Mouse (Mus musculus): ENCODE results near the gene Chrna1. TPM values are rescaled to one million over a fixed set of nuclear protein-coding genes. Genes with fewer than 3 reads are reported as not detected.

Gene Chrna1
- polyA plus RNA-seq, 1 experiment, result not detected

DNA sequence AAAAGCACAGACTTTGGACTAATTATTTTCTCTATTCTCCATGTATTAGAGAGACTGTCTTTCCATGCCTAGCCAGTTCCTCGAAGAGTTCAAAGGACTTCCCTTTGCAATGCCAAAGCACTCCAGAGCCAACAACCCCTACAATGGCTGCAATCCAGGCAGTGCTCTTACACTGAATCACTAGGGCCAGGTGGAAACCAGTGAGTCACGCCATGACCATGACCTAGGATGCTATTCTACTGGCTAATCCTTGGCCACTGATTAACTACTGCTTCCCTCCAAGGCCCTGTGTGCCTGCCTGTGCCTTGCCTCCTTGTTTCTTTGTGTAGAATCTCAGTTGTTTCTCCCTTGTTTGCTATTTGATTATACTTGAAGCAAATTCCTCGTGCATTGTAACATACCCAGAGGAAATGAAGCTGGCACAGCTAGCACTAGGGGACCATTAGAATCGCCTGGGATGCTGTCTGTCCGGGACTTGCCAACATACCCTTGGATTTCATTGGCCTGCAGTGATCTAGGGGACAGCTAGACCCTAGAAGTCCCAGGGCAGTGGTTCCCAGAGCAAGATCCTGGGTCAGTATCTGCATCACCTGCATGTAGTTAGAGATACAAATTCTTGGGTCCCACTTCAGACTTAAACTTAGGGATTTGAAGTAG, 29.1 kb upstream of the Chrna1 start:
- Histone ChIP-seq H3K27ac (ENCODE audit: insufficient read depth, low read depth, low read length) (no peak overlapping the region), H3K4me1 (ENCODE audit: control insufficient read depth, insufficient read depth, low read length) (no peaks in the 10 kb centered on the region), H3K4me3 (ENCODE audit: insufficient read depth, low read length) (no peak overlapping the region)
- TF ChIP-seq CTCF (IDR thresholded peaks at IDR 0.05; ENCODE audit: low read depth, low read length) (no peak), POLR2A (IDR thresholded peaks at IDR 0.05; ENCODE audit: borderline replicate concordance, low read depth, low read length) (no peak)

DNA sequence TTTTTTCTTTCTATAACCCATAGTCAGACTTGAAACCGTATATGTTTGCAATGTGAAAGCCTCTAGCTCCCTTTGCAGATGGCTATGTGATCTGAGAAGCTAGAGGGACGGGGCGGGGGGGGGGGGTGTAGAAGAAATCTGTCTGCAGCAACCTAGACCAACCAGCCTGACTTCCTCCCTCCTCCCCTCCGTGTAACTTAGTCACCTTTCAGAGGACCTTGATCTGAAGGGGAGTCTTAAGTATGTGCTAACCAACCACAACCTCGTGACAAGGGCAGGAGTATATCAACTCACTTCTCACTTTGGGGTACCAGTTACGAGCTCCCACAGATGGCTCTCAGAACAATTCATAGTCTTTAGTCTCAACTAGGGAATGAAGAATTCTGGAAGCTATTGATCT, 28.3 kb upstream of the Chrna1 start:
- Histone ChIP-seq H3K4me3 (ENCODE audit: insufficient read depth, low read length) (no peak overlapping the region), H3K27ac (ENCODE audit: insufficient read depth, low read depth, low read length) (no peak overlapping the region), H3K4me1 (ENCODE audit: control insufficient read depth, insufficient read depth, low read length) (no peaks in the 10 kb centered on the region)
- no peak for TF ChIP-seq POLR2A (IDR thresholded peaks at IDR 0.05; ENCODE audit: borderline replicate concordance, low read depth, low read length)
- TF ChIP-seq CTCF (IDR thresholded peaks at IDR 0.05; ENCODE audit: low read depth, low read length), result no peak

DNA sequence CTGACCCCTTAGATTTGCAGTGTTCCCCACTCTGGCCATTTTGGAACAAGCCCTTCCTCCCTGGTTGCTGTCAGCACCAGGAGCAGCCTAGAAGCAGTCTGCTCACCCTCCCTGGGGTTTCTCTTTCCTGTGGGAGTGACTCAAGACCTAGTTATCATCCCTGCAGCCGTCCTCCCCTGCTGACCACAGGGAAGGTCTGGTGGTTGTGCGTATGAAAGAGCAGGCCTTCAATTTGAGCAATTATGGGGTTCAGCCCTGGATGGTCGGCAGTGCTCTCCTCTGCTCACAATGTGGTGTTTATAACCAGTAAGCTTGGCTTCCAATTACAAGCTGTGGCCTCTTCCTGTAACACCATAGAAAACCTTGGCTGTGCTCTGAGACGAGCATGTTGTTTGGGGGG, 27.5 kb upstream of the Chrna1 start:
- TF ChIP-seq CTCF (IDR thresholded peaks at IDR 0.05; ENCODE audit: low read depth, low read length), result no peak
- TF ChIP-seq POLR2A (IDR thresholded peaks at IDR 0.05; ENCODE audit: borderline replicate concordance, low read depth, low read length), result no peak
- Histone ChIP-seq H3K4me3 (ENCODE audit: insufficient read depth, low read length) (no peak overlapping the region), H3K4me1 (ENCODE audit: control insufficient read depth, insufficient read depth, low read length) (no peaks in the 10 kb centered on the region)

GRCm38 (mm10) chr2:73607146-73607545, 27.0 kb upstream of the Chrna1 start:
- no peak for TF ChIP-seq POLR2A (IDR thresholded peaks at IDR 0.05; ENCODE audit: borderline replicate concordance, low read depth, low read length)
- TF ChIP-seq CTCF (IDR thresholded peaks at IDR 0.05; ENCODE audit: low read depth, low read length), result no peak
- no peak overlapping the region for H3K4me3 ChIP-seq (ENCODE audit: insufficient read depth, low read length)
- H3K27ac ChIP-seq (ENCODE audit: insufficient read depth, low read depth, low read length), result no peak overlapping the region
- H3K4me1 ChIP-seq (ENCODE audit: control insufficient read depth, insufficient read depth, low read length), result no peaks in the 10 kb centered on the region

More for the DNA sequence above, 27.5 kb upstream of the Chrna1 start:
- no peak overlapping the region for H3K27ac ChIP-seq (ENCODE audit: insufficient read depth, low read depth, low read length)

- Histone ChIP-seq H3K27ac (ENCODE audit: insufficient read depth, low read depth, low read length) (no peak overlapping the region), H3K4me3 (ENCODE audit: insufficient read depth, low read length) (no peak overlapping the region), H3K4me1 (ENCODE audit: control insufficient read depth, insufficient read depth, low read length) (no peaks in the 10 kb centered on the region)
- TF ChIP-seq POLR2A (IDR thresholded peaks at IDR 0.05; ENCODE audit: borderline replicate concordance, low read depth, low read length) (no peak), CTCF (IDR thresholded peaks at IDR 0.05; ENCODE audit: low read depth, low read length) (no peak)
These were observed 26.5 kb upstream of the Chrna1 start for GRCm38 (mm10) chr2:73606616-73607015.

DNA sequence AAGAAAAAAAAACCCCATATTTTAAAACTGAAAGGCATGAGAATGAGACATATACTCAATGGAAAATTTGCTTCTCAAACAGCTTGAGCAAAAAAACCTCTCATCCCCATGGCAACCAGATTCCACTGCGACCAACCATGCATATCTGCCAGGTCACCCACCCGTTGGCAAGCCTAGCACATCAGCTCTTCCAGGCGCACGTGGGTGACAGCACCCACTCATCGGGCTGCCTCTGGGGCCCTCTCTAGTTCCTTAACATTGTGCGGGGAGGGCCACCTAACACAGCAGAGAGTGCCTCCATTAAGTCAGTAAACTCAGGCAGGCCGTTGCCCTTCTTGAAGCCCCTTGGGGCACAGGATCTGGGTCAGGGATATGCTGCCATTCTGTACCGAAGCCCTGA, 24.9 kb upstream of the Chrna1 start:
- TF ChIP-seq CTCF (IDR thresholded peaks at IDR 0.05; ENCODE audit: low read depth, low read length) (no peak), POLR2A (IDR thresholded peaks at IDR 0.05; ENCODE audit: borderline replicate concordance, low read depth, low read length) (no peak)
- H3K27ac ChIP-seq (ENCODE audit: insufficient read depth, low read depth, low read length), result no peak overlapping the region
- H3K4me3 ChIP-seq (ENCODE audit: insufficient read depth, low read length), result no peak overlapping the region
- no peaks in the 10 kb centered on the region for H3K4me1 ChIP-seq (ENCODE audit: control insufficient read depth, insufficient read depth, low read length)

GRCm38 (mm10) chr2:73604579-73604978, 24.4 kb upstream of the Chrna1 start:
- Histone ChIP-seq H3K4me3 (ENCODE audit: insufficient read depth, low read length) (no peak overlapping the region), H3K4me1 (ENCODE audit: control insufficient read depth, insufficient read depth, low read length) (no peaks in the 10 kb centered on the region), H3K27ac (ENCODE audit: insufficient read depth, low read depth, low read length) (no peak overlapping the region)
- TF ChIP-seq POLR2A (IDR thresholded peaks at IDR 0.05; ENCODE audit: borderline replicate concordance, low read depth, low read length), result no peak
- TF ChIP-seq CTCF (IDR thresholded peaks at IDR 0.05; ENCODE audit: low read depth, low read length), result no peak

DNA sequence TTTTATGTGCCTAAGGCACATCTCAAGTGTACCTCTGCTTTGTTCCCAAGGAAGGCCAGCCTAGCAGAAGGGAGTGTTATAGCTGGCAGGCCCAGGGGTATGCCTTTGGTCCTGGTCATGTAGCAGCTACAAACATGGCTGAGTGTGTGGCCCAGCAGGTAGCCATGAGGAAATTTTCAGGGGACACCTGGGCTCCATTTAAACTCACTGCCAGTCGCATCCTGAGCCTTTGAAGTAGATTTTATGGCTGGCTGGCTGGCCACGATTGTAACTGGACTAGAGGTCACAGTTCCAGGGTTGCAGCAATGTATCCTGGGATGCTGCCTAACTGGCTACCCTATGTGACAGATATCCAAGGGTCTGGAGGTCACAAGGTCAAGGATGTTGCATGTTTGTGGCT, 20.5 kb upstream of the Chrna1 start:
- TF ChIP-seq CTCF (IDR thresholded peaks at IDR 0.05; ENCODE audit: low read depth, low read length) (no peak), POLR2A (IDR thresholded peaks at IDR 0.05; ENCODE audit: borderline replicate concordance, low read depth, low read length) (no peak)
- Histone ChIP-seq H3K4me1 (ENCODE audit: control insufficient read depth, insufficient read depth, low read length) (no peaks in the 10 kb centered on the region), H3K27ac (ENCODE audit: insufficient read depth, low read depth, low read length) (no peak overlapping the region), H3K4me3 (ENCODE audit: insufficient read depth, low read length) (no peak overlapping the region)

DNA sequence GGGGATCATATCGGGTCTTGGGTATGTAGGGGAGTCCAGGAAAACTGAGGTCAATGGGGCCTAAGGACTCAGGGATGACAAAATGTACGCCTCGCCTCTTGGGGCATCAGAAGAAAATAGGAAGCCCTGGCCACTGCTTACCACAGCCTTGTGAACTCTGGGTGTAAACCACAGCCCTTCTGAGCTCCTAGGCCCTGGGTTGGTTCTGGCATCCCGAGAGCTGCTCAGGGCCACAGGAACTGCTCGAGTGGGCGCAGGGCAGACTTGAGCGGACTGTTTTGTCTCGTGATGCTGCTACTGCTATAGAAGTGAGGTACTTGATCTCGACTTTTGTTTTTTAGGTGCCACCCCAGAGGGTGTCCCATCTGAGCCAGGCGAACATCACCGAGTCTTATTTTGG, 17.6 kb upstream of the Chrna1 start:
- Histone ChIP-seq H3K4me1 (ENCODE audit: control insufficient read depth, insufficient read depth, low read length) (no peaks in the 10 kb centered on the region), H3K4me3 (ENCODE audit: insufficient read depth, low read length) (no peak overlapping the region), H3K27ac (ENCODE audit: insufficient read depth, low read depth, low read length) (no peak overlapping the region)
- TF ChIP-seq POLR2A (IDR thresholded peaks at IDR 0.05; ENCODE audit: borderline replicate concordance, low read depth, low read length) (no peak), CTCF (IDR thresholded peaks at IDR 0.05; ENCODE audit: low read depth, low read length) (no peak)

DNA sequence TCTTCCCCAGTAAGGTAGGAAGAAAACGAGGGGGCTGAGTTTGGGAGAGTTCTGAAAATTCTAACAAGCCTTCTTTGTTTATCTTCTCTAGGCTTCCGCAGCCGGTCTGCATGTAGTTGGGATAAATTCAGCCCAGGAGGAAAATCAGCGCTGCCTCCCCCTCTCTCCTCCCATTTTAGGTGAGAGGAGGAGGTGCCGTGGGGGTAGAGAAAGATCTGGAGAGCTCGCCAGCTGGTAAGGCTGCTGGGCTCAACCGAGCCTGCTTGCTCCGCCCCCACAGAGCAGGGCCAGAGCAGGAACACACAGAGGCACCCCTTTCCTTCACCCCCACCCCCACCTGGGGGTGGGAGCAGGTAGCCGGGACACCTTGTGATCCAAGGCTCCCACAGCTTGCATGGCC, 16.6 kb upstream of the Chrna1 start:
- Histone ChIP-seq H3K27ac (ENCODE audit: insufficient read depth, low read depth, low read length) (no peak overlapping the region), H3K4me3 (ENCODE audit: insufficient read depth, low read length) (no peak overlapping the region), H3K4me1 (ENCODE audit: control insufficient read depth, insufficient read depth, low read length) (no peaks in the 10 kb centered on the region)

DNA sequence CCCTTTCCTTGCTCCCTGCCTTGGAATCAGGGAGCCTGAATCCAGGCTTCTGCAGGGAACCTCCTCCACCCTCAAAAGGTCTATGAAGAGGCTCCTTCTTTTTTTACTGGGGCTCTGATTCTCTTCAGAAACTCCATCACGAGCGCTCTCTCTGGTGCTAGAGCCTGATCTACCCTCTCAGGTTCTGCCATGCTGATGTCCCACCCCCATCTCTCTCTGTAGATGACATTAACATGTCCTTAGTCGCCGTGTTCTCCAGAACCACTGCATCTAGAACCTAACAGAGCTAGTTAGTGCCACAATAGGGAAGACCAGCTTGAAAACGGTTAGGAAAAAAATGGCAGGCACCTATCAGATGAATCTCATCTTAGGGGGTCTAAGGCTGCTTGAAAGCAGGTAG, 16.2 kb upstream of the Chrna1 start:
- no peaks in the 10 kb centered on the region for H3K4me1 ChIP-seq (ENCODE audit: control insufficient read depth, insufficient read depth, low read length)
- TF ChIP-seq POLR2A (IDR thresholded peaks at IDR 0.05; ENCODE audit: borderline replicate concordance, low read depth, low read length) (no peak), CTCF (IDR thresholded peaks at IDR 0.05; ENCODE audit: low read depth, low read length) (no peak)
- H3K4me3 ChIP-seq (ENCODE audit: insufficient read depth, low read length), result no peak overlapping the region
- no peak overlapping the region for H3K27ac ChIP-seq (ENCODE audit: insufficient read depth, low read depth, low read length)

More for the DNA sequence above, 16.6 kb upstream of the Chrna1 start:
- TF ChIP-seq CTCF (IDR thresholded peaks at IDR 0.05; ENCODE audit: low read depth, low read length), result no peak
